Mouse (Mus musculus): ENCODE measurements around the gene Cnih1. TPM values are rescaled to one million over a fixed set of nuclear protein-coding genes. Genes with fewer than 3 reads are reported as not detected.

Gene Cnih1
- polyA plus RNA-seq, 1 experiment from 2014 or later = 224 TPM

- Histone ChIP-seq H3K9ac (ENCODE audit: low read length) (no peak overlapping the region), H3K36me3 (ENCODE audit: control insufficient read depth, insufficient read depth, low read length) (no peaks in the 10 kb centered on the region), H3K4me1 (ENCODE audit: control insufficient read depth, insufficient read depth, low read length) (no peaks in the 10 kb centered on the region), H3K4me2 (ENCODE audit: low read depth) (no peak overlapping the region), H3K27me3 (ENCODE audit: control insufficient read depth, insufficient read depth, low read length) (no peaks in the 10 kb centered on the region), H3K27ac (ENCODE audit: low read depth, low read length) (no peak overlapping the region), H3K4me3 (ENCODE audit: low read depth, low read length) (no peak overlapping the region), H3K9me3 (ENCODE audit: control insufficient read depth, low read length) (no peaks in the 10 kb centered on the region)
- ATAC-seq (ENCODE audit: insufficient read depth, low FRiP score, low TSS enrichment) = no peak
- DNase-seq (ENCODE audit: low spot score) = no peak
- WGBS = 76% methylated on average over 3 of the region's 3 CpGs
Measured at GRCm38 (mm10) chr14:46800684-46801345, 12.6 kb upstream of the Cnih1 start.

GRCm38 (mm10) chr14:46794157-46794556 lies 5.9 kb upstream of the Cnih1 start:
- WGBS = 91% methylated on average over 5 of the region's 5 CpGs
- H3K9me3 ChIP-seq (ENCODE audit: control insufficient read depth, low read length) = no peaks in the 10 kb centered on the region
- H3K4me2 ChIP-seq (ENCODE audit: low read depth) = no peak overlapping the region
- ATAC-seq (ENCODE audit: insufficient read depth, low FRiP score, low TSS enrichment) (no peak), DNase-seq (ENCODE audit: low spot score) (no peak)
- H3K9ac ChIP-seq (ENCODE audit: low read length) = no peak overlapping the region
- no peaks in the 10 kb centered on the region for H3K27me3 ChIP-seq (ENCODE audit: control insufficient read depth, insufficient read depth, low read length)
- H3K27ac ChIP-seq (ENCODE audit: low read depth, low read length) = no peak overlapping the region
- no peaks in the 10 kb centered on the region for H3K36me3 ChIP-seq (ENCODE audit: control insufficient read depth, insufficient read depth, low read length)
- no peaks in the 10 kb centered on the region for H3K4me1 ChIP-seq (ENCODE audit: control insufficient read depth, insufficient read depth, low read length)
- no peak overlapping the region for H3K4me3 ChIP-seq (ENCODE audit: low read depth, low read length)

GRCm38 (mm10) chr14:46790723-46791122 lies 2.5 kb upstream of the Cnih1 start:
- DNase-seq (ENCODE audit: low spot score) (no peak), ATAC-seq (ENCODE audit: insufficient read depth, low FRiP score, low TSS enrichment) (no peak)
- Histone ChIP-seq H3K4me1 (ENCODE audit: control insufficient read depth, insufficient read depth, low read length) (peaks cover 4% of the 10 kb centered on the region), H3K9me3 (ENCODE audit: control insufficient read depth, low read length) (no peaks in the 10 kb centered on the region), H3K9ac (ENCODE audit: low read length) (no peak overlapping the region), H3K36me3 (ENCODE audit: control insufficient read depth, insufficient read depth, low read length) (no peaks in the 10 kb centered on the region), H3K4me3 (ENCODE audit: low read depth, low read length) (no peak overlapping the region), H3K4me2 (ENCODE audit: low read depth) (no peak overlapping the region), H3K27me3 (ENCODE audit: control insufficient read depth, insufficient read depth, low read length) (no peaks in the 10 kb centered on the region), H3K27ac (ENCODE audit: low read depth, low read length) (no peak overlapping the region)
- WGBS = 90% methylated on average over 6 of the region's 6 CpGs

- no peak for ATAC-seq (ENCODE audit: insufficient read depth, low FRiP score, low TSS enrichment)
- DNase-seq (ENCODE audit: low spot score) = no peak
- Histone ChIP-seq H3K36me3 (ENCODE audit: control insufficient read depth, insufficient read depth, low read length) (no peaks in the 10 kb centered on the region), H3K27me3 (ENCODE audit: control insufficient read depth, insufficient read depth, low read length) (no peaks in the 10 kb centered on the region), H3K4me3 (ENCODE audit: low read depth, low read length) (no peak overlapping the region), H3K4me2 (ENCODE audit: low read depth) (no peak overlapping the region), H3K9me3 (ENCODE audit: control insufficient read depth, low read length) (no peaks in the 10 kb centered on the region), H3K9ac (ENCODE audit: low read length) (no peak overlapping the region), H3K4me1 (ENCODE audit: control insufficient read depth, insufficient read depth, low read length) (peaks cover 4% of the 10 kb centered on the region), H3K27ac (ENCODE audit: low read depth, low read length) (no peak overlapping the region)
- WGBS = 78% methylated on average over 4 of the region's 4 CpGs
Measured at GRCm38 (mm10) chr14:46790303-46790702, 2.1 kb upstream of the Cnih1 start.

GRCm38 (mm10) chr14:46788505-46788901 lies 292 bp upstream of the Cnih1 start:
- ATAC-seq (ENCODE audit: insufficient read depth, low FRiP score, low TSS enrichment) (no peak), DNase-seq (ENCODE audit: low spot score) (no peak)
- Histone ChIP-seq H3K27ac (ENCODE audit: low read depth, low read length) (no peak overlapping the region), H3K4me2 (ENCODE audit: low read depth) (peak overlapping the region; percentile 19; the same call in 1 of the 2 replicates), H3K9ac (ENCODE audit: low read length) (0 out of 2 replicates have a peak overlapping the region, but pooled peaks have one; percentile 3), H3K27me3 (ENCODE audit: control insufficient read depth, insufficient read depth, low read length) (no peaks in the 10 kb centered on the region), H3K4me3 (ENCODE audit: low read depth, low read length) (peak overlapping the region; percentile 97; the same call in 1 of the 2 replicates), H3K9me3 (ENCODE audit: control insufficient read depth, low read length) (no peaks in the 10 kb centered on the region), H3K36me3 (ENCODE audit: control insufficient read depth, insufficient read depth, low read length) (no peaks in the 10 kb centered on the region), H3K4me1 (ENCODE audit: control insufficient read depth, insufficient read depth, low read length) (peaks cover 4% of the 10 kb centered on the region)
- WGBS = 35% methylated on average over 8 of the region's 8 CpGs

- DNase-seq (ENCODE audit: low spot score) (no peak), ATAC-seq (ENCODE audit: insufficient read depth, low FRiP score, low TSS enrichment) (no peak)
- Histone ChIP-seq H3K36me3 (ENCODE audit: control insufficient read depth, insufficient read depth, low read length) (no peaks in the 10 kb centered on the region), H3K4me2 (ENCODE audit: low read depth) (peak overlapping the region; percentile 84), H3K27me3 (ENCODE audit: control insufficient read depth, insufficient read depth, low read length) (no peaks in the 10 kb centered on the region), H3K9ac (ENCODE audit: low read length) (peak overlapping the region; percentile 99), H3K4me3 (ENCODE audit: low read depth, low read length) (peak overlapping the region; percentile 97), H3K27ac (ENCODE audit: low read depth, low read length) (peak overlapping the region; percentile 99), H3K9me3 (ENCODE audit: control insufficient read depth, low read length) (no peaks in the 10 kb centered on the region), H3K4me1 (ENCODE audit: control insufficient read depth, insufficient read depth, low read length) (peaks cover 4% of the 10 kb centered on the region)
- WGBS = 1% methylated on average over 11 of the region's 11 CpGs
Measured at GRCm38 (mm10) chr14:46787454-46787786, 791 bp downstream of the Cnih1 start.

DNA sequence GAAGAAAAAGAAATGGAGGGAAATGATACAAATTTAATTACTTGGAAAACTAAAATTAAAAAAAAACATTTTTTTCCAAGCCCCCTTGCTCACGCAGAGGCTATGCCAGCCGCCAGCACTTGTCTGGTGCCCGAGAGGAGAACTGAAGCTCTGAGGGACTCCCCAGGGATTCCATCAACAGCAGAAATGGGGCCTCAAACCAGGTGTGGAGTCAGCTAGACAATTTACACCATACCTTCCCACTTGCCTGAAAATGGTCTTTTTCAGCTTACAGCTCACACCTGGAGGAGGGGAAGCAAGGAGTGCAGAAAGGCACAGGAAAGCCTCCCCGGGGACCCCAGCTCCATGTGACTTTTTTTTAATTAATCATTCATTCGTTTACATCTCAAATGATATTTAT lies 3.0 kb downstream of the Cnih1 start:
- no peak for ATAC-seq (ENCODE audit: insufficient read depth, low FRiP score, low TSS enrichment)
- 88% methylated on average over 5 of the region's 5 CpGs for WGBS
- Histone ChIP-seq H3K4me1 (ENCODE audit: control insufficient read depth, insufficient read depth, low read length) (peaks cover 4% of the 10 kb centered on the region), H3K36me3 (ENCODE audit: control insufficient read depth, insufficient read depth, low read length) (peaks cover 5% of the 10 kb centered on the region; the same call in 1 of the 2 replicates), H3K9me3 (ENCODE audit: control insufficient read depth, low read length) (no peaks in the 10 kb centered on the region), H3K9ac (ENCODE audit: low read length) (no peak overlapping the region), H3K4me2 (ENCODE audit: low read depth) (no peak overlapping the region), H3K27ac (ENCODE audit: low read depth, low read length) (no peak overlapping the region), H3K27me3 (ENCODE audit: control insufficient read depth, insufficient read depth, low read length) (no peaks in the 10 kb centered on the region), H3K4me3 (ENCODE audit: low read depth, low read length) (no peak overlapping the region)
- DNase-seq (ENCODE audit: low spot score) = no peak

DNA sequence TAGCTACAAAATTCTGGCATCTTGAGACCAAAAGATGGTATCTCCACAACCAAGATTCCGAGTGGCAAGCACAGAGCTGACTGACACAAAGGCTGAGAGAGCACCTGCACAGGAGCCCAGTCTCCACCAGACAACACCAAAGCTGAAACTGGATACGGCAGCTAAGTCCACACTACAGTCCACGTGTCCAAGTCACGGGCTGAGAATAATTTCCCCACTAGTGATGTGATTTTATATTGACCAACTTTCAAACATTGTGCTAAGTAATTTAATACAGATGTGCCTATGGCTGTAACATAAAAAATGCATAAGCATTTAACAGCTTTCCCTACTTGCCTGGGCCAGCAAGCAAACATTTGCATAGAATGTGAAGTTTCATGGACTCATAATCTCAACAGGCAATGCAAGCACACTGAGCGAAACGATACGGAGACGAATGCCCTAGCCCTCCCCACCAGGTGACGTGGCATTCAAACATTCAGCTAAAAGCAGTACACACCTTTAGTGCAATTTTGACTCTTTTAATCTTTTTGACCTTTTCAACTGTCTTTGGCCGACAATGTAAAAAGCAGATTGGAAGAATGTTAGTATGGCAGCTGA lies 4.8 kb downstream of the Cnih1 start:
- WGBS = 94% methylated on average over 10 of the region's 10 CpGs
- peaks cover 4% of the 10 kb centered on the region; the same call in 1 of the 2 replicates for H3K9me3 ChIP-seq (ENCODE audit: control insufficient read depth, low read length)
- peaks cover 21% of the 10 kb centered on the region for H3K36me3 ChIP-seq (ENCODE audit: control insufficient read depth, insufficient read depth, low read length)
- ATAC-seq (ENCODE audit: insufficient read depth, low FRiP score, low TSS enrichment) = no peak
- H3K9ac ChIP-seq (ENCODE audit: low read length) = no peak overlapping the region
- no peak overlapping the region for H3K4me3 ChIP-seq (ENCODE audit: low read depth, low read length)
- no peak overlapping the region for H3K4me2 ChIP-seq (ENCODE audit: low read depth)
- no peaks in the 10 kb centered on the region for H3K27me3 ChIP-seq (ENCODE audit: control insufficient read depth, insufficient read depth, low read length)
- DNase-seq (ENCODE audit: low spot score) = no peak
- H3K27ac ChIP-seq (ENCODE audit: low read depth, low read length) = no peak overlapping the region
- H3K4me1 ChIP-seq (ENCODE audit: control insufficient read depth, insufficient read depth, low read length) = peaks cover 4% of the 10 kb centered on the region

- no peak for ATAC-seq (ENCODE audit: insufficient read depth, low FRiP score, low TSS enrichment)
- Histone ChIP-seq H3K27ac (ENCODE audit: low read depth, low read length) (no peak overlapping the region), H3K4me1 (ENCODE audit: control insufficient read depth, insufficient read depth, low read length) (peaks cover 4% of the 10 kb centered on the region), H3K4me2 (ENCODE audit: low read depth) (no peak overlapping the region), H3K36me3 (ENCODE audit: control insufficient read depth, insufficient read depth, low read length) (peaks cover 29% of the 10 kb centered on the region), H3K27me3 (ENCODE audit: control insufficient read depth, insufficient read depth, low read length) (no peaks in the 10 kb centered on the region), H3K9ac (ENCODE audit: low read length) (no peak overlapping the region), H3K4me3 (ENCODE audit: low read depth, low read length) (no peak overlapping the region), H3K9me3 (ENCODE audit: control insufficient read depth, low read length) (peaks cover 4% of the 10 kb centered on the region; the same call in 1 of the 2 replicates)
- DNase-seq (ENCODE audit: low spot score) = no peak
- 92% methylated on average over 8 of the region's 8 CpGs for WGBS
Measured at GRCm38 (mm10) chr14:46782187-46782828, 5.9 kb downstream of the Cnih1 start.
